Mouse (Mus musculus) brain, embryonic 18.5 days (tissue): Measurements from ENCODE around the gene Ptgdr2.

Experiments
- DNase-seq: peaks from one replicate; pipeline ENCODE4 v3.0.0-alpha.2; 2012; ENCODE audit warnings: low read depth, low spot score

The Ptgdr2 gene

DNA sequence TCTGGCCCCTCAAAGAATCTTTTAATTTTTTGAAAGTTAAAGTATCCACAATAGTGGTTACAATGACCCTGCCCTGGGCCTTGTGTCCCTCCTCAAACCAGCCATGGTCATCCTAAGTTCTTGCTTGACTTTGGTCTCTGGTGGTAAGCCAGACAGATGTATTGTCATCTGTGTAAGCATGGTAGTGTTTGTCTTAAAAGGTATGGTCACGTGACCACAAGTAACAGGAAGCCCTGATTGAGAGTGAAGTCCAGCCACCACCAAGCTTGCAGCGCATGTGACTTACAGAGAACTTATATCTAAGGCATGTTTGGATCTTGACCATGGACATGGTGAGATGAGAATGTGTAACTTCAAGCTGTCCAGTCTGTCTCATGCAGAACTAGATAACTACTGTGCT is 38.2 kb downstream of the Ptgdr2 start:
- no peak for DNase-seq

- no peak for DNase-seq
Observed at GRCm38 (mm10) chr19:10976318-10976717, 39.4 kb downstream of the Ptgdr2 start.

DNA sequence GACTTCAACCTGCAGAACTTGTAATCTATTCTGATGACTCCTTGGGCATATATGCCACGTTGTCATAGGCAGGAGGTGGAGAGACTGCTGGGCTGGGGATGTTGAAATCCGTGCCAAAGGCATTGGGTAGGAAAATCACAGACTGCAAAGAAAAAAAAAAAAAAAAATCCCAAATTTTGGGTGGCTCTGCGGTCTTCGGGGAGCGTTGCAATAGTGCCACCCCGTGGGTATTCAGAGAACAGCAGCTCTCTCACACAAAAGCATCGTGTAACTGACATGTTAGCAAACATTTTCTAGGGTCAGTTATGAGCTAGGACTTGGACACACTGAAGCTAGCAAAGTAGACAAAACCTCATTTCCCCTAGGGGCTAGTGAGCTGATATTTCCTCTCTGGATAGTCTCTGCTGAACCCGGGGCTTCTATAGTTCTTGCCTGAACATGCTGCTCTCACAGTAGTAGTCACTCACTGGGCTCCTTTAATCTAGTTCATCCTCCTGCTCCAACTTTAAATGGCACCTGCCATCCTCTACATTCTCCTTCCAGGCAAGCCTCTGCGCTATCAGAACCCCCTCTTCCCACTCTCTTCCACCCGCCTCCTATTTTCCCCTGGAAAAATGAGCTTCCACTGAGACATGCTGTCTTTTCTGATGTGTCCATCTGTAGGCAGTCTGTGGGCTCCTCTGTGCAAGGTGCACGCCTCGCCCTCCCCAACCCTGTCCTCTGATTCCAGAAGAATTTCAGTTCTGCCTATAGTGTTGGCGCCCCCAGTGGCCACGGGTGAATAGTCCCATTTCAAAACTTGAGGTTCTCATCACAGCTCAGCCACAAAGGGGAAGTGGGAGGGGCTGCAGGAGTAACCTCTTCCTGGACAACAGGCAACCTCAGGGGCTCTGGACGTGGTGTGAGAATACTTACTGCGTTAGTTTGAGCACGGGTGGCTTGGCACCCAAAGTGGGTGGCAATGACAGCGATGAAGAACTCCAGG is 42.5 kb downstream of the Ptgdr2 start:
- DNase-seq, result no peak

GRCm38 (mm10) chr19:10980210-10980609 is 43.2 kb downstream of the Ptgdr2 start:
- DNase-seq, result no peak

- no peak for DNase-seq
Observed at GRCm38 (mm10) chr19:10983146-10983545, 46.2 kb downstream of the Ptgdr2 start.

DNA sequence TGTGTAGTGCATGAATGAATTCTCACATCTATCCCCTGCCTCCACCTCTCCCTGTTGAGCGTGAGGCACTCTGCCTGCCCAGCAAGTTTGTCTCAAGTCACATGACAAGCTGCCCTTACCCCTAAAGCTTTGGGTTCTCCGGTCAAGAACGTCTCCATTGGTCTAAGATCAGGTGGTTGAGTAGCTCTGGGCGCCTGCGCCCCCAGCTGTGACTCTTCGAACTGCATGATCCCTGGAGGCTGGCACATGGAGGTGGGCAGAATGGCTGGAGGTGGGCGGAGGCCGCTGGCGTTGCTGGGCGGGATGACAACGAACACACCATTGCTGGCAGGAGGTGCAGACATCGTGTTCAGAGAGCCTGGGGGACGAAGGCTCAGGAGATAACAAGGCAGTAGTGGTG is 47.6 kb downstream of the Ptgdr2 start:
- DNase-seq, result no peak

GRCm38 (mm10) chr19:10985889-10986288 is 48.9 kb downstream of the Ptgdr2 start:
- DNase-seq, result no peak

- no peak for DNase-seq
Observed at GRCm38 (mm10) chr19:10988563-10988962, 51.6 kb downstream of the Ptgdr2 start.

GRCm38 (mm10) chr19:10990751-10991150 is 53.8 kb downstream of the Ptgdr2 start:
- no peak for DNase-seq

GRCm38 (mm10) chr19:10991911-10992310 is 55.0 kb downstream of the Ptgdr2 start:
- DNase-seq, result no peak
